Mouse (Mus musculus): ENCODE data around the gene Ugt1a2.

GRCm38 (mm10) chr1:88246386-88246785, 46.0 kb downstream of the Ugt1a2 start:
- no peak for TF ChIP-seq CTCF (IDR thresholded peaks at IDR 0.05; ENCODE audit: control insufficient read depth, insufficient read depth, insufficient read length)
- TF ChIP-seq MAX (IDR thresholded peaks at IDR 0.05), result no peak
- no peak for TF ChIP-seq USF1 (IDR thresholded peaks at IDR 0.05; ENCODE audit: low read depth)
